Mouse (Mus musculus) testis, adult 2 months (tissue): Measurements from ENCODE around the gene Sh3gl1.

ENCODE experiments used
- CTCF ChIP-seq: fragments of 200-500 bp; IDR thresholded peaks from 2 replicates; pipeline ENCODE4 v1.5.1; 2012; ENCODE audit warnings: low read depth, mild to moderate bottlenecking, inconsistent platforms, low read length, moderate library complexity; ENCODE audit not compliant: control insufficient read depth, insufficient read depth, insufficient replicate concordance
- POLR2A ChIP-seq: fragments of 200-500 bp; IDR thresholded peaks from 2 replicates; pipeline ENCODE4 v1.6.1; 2012; ENCODE audit warnings: low read depth, mild to moderate bottlenecking, inconsistent platforms, low read length, moderate library complexity; ENCODE audit not compliant: control insufficient read depth

GRCm38 (mm10) chr17:56007444-56008355 lies 28.7 kb downstream of the Sh3gl1 start:
- TF ChIP-seq CTCF, result no peak
- TF ChIP-seq POLR2A, result no peak
